Mouse (Mus musculus): ENCODE data around the gene Ttc8.

GRCm38 (mm10) chr12:99000310-99000709 lies 79.9 kb downstream of the Ttc8 start:
- TF ChIP-seq POLR2A (IDR thresholded peaks at IDR 0.05; ENCODE audit: low read depth, low read length) (no peak), KAT2A (IDR thresholded peaks at IDR 0.05; ENCODE audit: insufficient replicate concordance, low read length) (no peak), ZNF384 (IDR thresholded peaks at IDR 0.05; ENCODE audit: low read depth, low read length) (peak; percentile 97), MXI1 (IDR thresholded peaks at IDR 0.05; ENCODE audit: low read depth, low read length) (no peak), CTCF (conservative IDR thresholded peaks at IDR 0.05 in 1 of 2, IDR thresholded peaks at IDR 0.05 in 1 of 2; ENCODE audit: low read depth in 2 of 2, low read length in 2 of 2) (peak in 1 of 2 experiments; percentile 34; a peak in 2 of 4 replicates), NELFE (IDR thresholded peaks at IDR 0.05; ENCODE audit: low read depth, low read length) (no peak), RAD21 (IDR thresholded peaks at IDR 0.05; ENCODE audit: low read depth, low read length) (peak; percentile 13; the same call in 1 of the 2 replicates), RCOR1 (conservative IDR thresholded peaks at IDR 0.05; ENCODE audit: low read depth, low read length) (no peak), MAX (IDR thresholded peaks at IDR 0.05; ENCODE audit: low read length) (no peak), EP300 (IDR thresholded peaks at IDR 0.05; ENCODE audit: low read length) (no peak), ZC3H11A (IDR thresholded peaks at IDR 0.05; ENCODE audit: low read depth, low read length) (no peak), ELF1 (IDR thresholded peaks at IDR 0.05; ENCODE audit: low read depth, low read length) (no peak), MAFK (IDR thresholded peaks at IDR 0.05; ENCODE audit: insufficient replicate concordance, low read length) (no peak), POLR2AphosphoS2 (IDR thresholded peaks at IDR 0.05; ENCODE audit: low read depth, low read length) (no peak)

Measured in CH12.LX (cell line).